Mouse (Mus musculus) CH12.LX (cell line): ENCODE measurements around the gene Polr3gl. TPM values are rescaled to one million over a fixed set of nuclear protein-coding genes. Genes with fewer than 3 reads are reported as not detected.

Experiments used
- DNase-seq: peaks from one replicate; pipeline ENCODE4 v3.0.0-alpha.2; 2013; ENCODE audit errors: extremely low read depth
- H3K27ac ChIP-seq: 2 replicates; pipeline ENCODE4 v1.5.1; 2012; ENCODE audit warnings: low read depth, mild to moderate bottlenecking, control low read depth, moderate library complexity; ENCODE audit not compliant: insufficient read depth
- H3K27me3 ChIP-seq: replicated peaks from 2 replicates; pipeline ENCODE3; 2012; ENCODE audit warnings: inconsistent platforms
- H3K36me3 ChIP-seq, 2 experiments: replicated peaks in 1 of 2; 2 replicates each; pipeline versions ENCODE3 to v1.6.1; 2012; ENCODE audit warnings: inconsistent platforms in 1 of 2, low read length in 1 of 2, mild to moderate bottlenecking in 1 of 2, mixed read lengths in 1 of 2, moderate library complexity in 1 of 2; ENCODE audit not compliant: control insufficient read depth in 1 of 2, insufficient read depth in 1 of 2
- H3K4me1 ChIP-seq, 2 experiments: 2 replicates each; pipeline ENCODE4 v1.6.1; 2012; ENCODE audit warnings: inconsistent platforms in 1 of 2, moderate library complexity in 1 of 2; ENCODE audit not compliant: insufficient read depth in 2 of 2, control insufficient read depth in 1 of 2
- H3K4me2 ChIP-seq: 2 replicates; pipeline ENCODE4 v1.6.1; 2012; ENCODE audit warnings: low read depth, mild to moderate bottlenecking, control low read depth; ENCODE audit not compliant: poor library complexity, insufficient read depth, severe bottlenecking
- H3K4me3 ChIP-seq, 3 experiments: fragments of 150-350 bp in 1 of 3; sonication (generic) in 1 of 3; replicated peaks in 1 of 3; 2 replicates each; pipeline versions ENCODE3 to v1.5.1; 2011 to 2012; ENCODE audit warnings: low read depth in 2 of 3, low read length in 2 of 3, mild to moderate bottlenecking in 2 of 3, moderate library complexity in 2 of 3, control low read depth in 1 of 3, improper control_type of control experiment in 1 of 3, inconsistent platforms in 1 of 3, mixed read lengths in 1 of 3; ENCODE audit not compliant: poor library complexity in 1 of 3
- H3K79me2 ChIP-seq: replicated peaks from 2 replicates; pipeline ENCODE4 v1.6.1; 2012; ENCODE audit warnings: mild to moderate bottlenecking, moderate library complexity; ENCODE audit not compliant: control insufficient read depth, poor library complexity, insufficient read depth, severe bottlenecking; ENCODE audit errors: extremely low read depth
- H3K9ac ChIP-seq: 2 replicates; pipeline ENCODE4 v1.6.1; 2012; ENCODE audit warnings: low read depth, mild to moderate bottlenecking, control low read depth, moderate library complexity; ENCODE audit not compliant: insufficient read depth
- H3K9me3 ChIP-seq: replicated peaks from 2 replicates; pipeline ENCODE3; 2012; ENCODE audit warnings: low read length, inconsistent platforms, mixed read lengths
- BHLHE40 ChIP-seq: IDR thresholded peaks from 2 replicates; pipeline ENCODE4 v1.6.1; 2011; ENCODE audit warnings: mild to moderate bottlenecking, low read depth, low read length, improper control_type of control experiment
- CHD1 ChIP-seq: IDR thresholded peaks from 2 replicates; pipeline ENCODE4 v1.6.1; 2012; ENCODE audit warnings: low read depth, low read length, improper control_type of control experiment, inconsistent platforms
- CHD2 ChIP-seq: IDR thresholded peaks from 2 replicates; pipeline ENCODE4 v1.6.1; 2011; ENCODE audit warnings: low read length, improper control_type of control experiment
- CTCF ChIP-seq, 2 experiments: IDR thresholded peaks in 1 of 2; conservative IDR thresholded peaks in 1 of 2; 2 replicates each; pipeline ENCODE4 v1.5.1; 2011 to 2012; ENCODE audit warnings: low read depth in 2 of 2, low read length in 2 of 2, improper control_type of control experiment in 1 of 2, inconsistent platforms in 1 of 2, mild to moderate bottlenecking in 1 of 2, moderate library complexity in 1 of 2
- E2F4 ChIP-seq: IDR thresholded peaks from 2 replicates; pipeline ENCODE4 v1.6.1; 2011; ENCODE audit warnings: low read depth, low read length, improper control_type of control experiment; ENCODE audit not compliant: insufficient replicate concordance
- ELF1 ChIP-seq: IDR thresholded peaks from 2 replicates; pipeline ENCODE4 v1.6.1; 2014; ENCODE audit warnings: low read depth, mild to moderate bottlenecking, inconsistent platforms, low read length, improper control_type of control experiment
- EP300 ChIP-seq: IDR thresholded peaks from 2 replicates; pipeline ENCODE4 v1.6.1; 2011; ENCODE audit warnings: low read length, improper control_type of control experiment
- ETS1 ChIP-seq: conservative IDR thresholded peaks from 2 replicates; pipeline ENCODE4 v1.6.1; 2012; ENCODE audit warnings: low read depth, mild to moderate bottlenecking, inconsistent platforms, low read length, improper control_type of control experiment, moderate library complexity
- GABPA ChIP-seq: IDR thresholded peaks from 2 replicates; pipeline ENCODE4 v1.6.1; 2012; ENCODE audit warnings: low read depth, low read length, improper control_type of control experiment, inconsistent platforms; ENCODE audit not compliant: insufficient replicate concordance
- HCFC1 ChIP-seq: IDR thresholded peaks from 2 replicates; pipeline ENCODE4 v1.6.1; 2012; ENCODE audit warnings: low read depth, mild to moderate bottlenecking, inconsistent platforms, low read length, improper control_type of control experiment
- IRF4 ChIP-seq: IDR thresholded peaks from 2 replicates; pipeline ENCODE4 v1.6.1; 2014; ENCODE audit warnings: low read depth, mild to moderate bottlenecking, inconsistent platforms, low read length, improper control_type of control experiment
- JUN ChIP-seq: IDR thresholded peaks from 2 replicates; pipeline ENCODE4 v1.6.1; 2011; ENCODE audit warnings: low read depth, mild to moderate bottlenecking, low read length, improper control_type of control experiment, moderate library complexity; ENCODE audit not compliant: insufficient read depth
- JUND ChIP-seq: conservative IDR thresholded peaks from 2 replicates; pipeline ENCODE4 v1.6.1; 2011; ENCODE audit warnings: low read depth, low read length, improper control_type of control experiment
- KAT2A ChIP-seq: IDR thresholded peaks from 2 replicates; pipeline ENCODE4 v1.6.1; 2012; ENCODE audit warnings: low read length, improper control_type of control experiment, inconsistent platforms; ENCODE audit not compliant: insufficient replicate concordance
- MAFK ChIP-seq: IDR thresholded peaks from 2 replicates; pipeline ENCODE4 v1.6.1; 2011; ENCODE audit warnings: low read length, improper control_type of control experiment; ENCODE audit not compliant: insufficient replicate concordance
- MAX ChIP-seq: IDR thresholded peaks from 2 replicates; pipeline ENCODE4 v1.6.1; 2011; ENCODE audit warnings: low read length, improper control_type of control experiment
- MAZ ChIP-seq: IDR thresholded peaks from 2 replicates; pipeline ENCODE4 v1.6.1; 2012; ENCODE audit warnings: low read depth, mild to moderate bottlenecking, inconsistent platforms, low read length, improper control_type of control experiment, moderate library complexity
- MEF2A ChIP-seq: IDR thresholded peaks from 2 replicates; pipeline ENCODE4 v1.6.1; 2014; ENCODE audit warnings: low read depth, mild to moderate bottlenecking, inconsistent platforms, low read length, improper control_type of control experiment, borderline replicate concordance
- MXI1 ChIP-seq: IDR thresholded peaks from 2 replicates; pipeline ENCODE4 v1.6.1; 2011; ENCODE audit warnings: mild to moderate bottlenecking, low read depth, low read length, improper control_type of control experiment
- MYC ChIP-seq: IDR thresholded peaks from 2 replicates; pipeline ENCODE4 v1.6.1; 2011; ENCODE audit warnings: low read depth, mild to moderate bottlenecking, improper control_type of control experiment, low read length
- NELFE ChIP-seq: IDR thresholded peaks from 2 replicates; pipeline ENCODE4 v1.6.1; 2011; ENCODE audit warnings: low read depth, low read length, improper control_type of control experiment
- NRF1 ChIP-seq: IDR thresholded peaks from 2 replicates; pipeline ENCODE4 v1.6.1; 2014; ENCODE audit warnings: low read depth, mild to moderate bottlenecking, inconsistent platforms, low read length, improper control_type of control experiment, moderate library complexity
- PAX5 ChIP-seq: IDR thresholded peaks from 2 replicates; pipeline ENCODE4 v1.6.1; 2012; ENCODE audit warnings: low read length, inconsistent platforms, mixed read lengths
- POLR2A ChIP-seq: IDR thresholded peaks from 2 replicates; pipeline ENCODE4 v1.6.1; 2011; ENCODE audit warnings: low read depth, mild to moderate bottlenecking, improper control_type of control experiment, low read length
- POLR2AphosphoS2 ChIP-seq: IDR thresholded peaks from 2 replicates; pipeline ENCODE4 v1.6.1; 2011; ENCODE audit warnings: low read depth, low read length, improper control_type of control experiment
- RAD21 ChIP-seq: IDR thresholded peaks from 2 replicates; pipeline ENCODE4 v1.6.1; 2011; ENCODE audit warnings: low read depth, mild to moderate bottlenecking, low read length, improper control_type of control experiment, moderate library complexity
- RCOR1 ChIP-seq: conservative IDR thresholded peaks from 2 replicates; pipeline ENCODE4 v1.6.1; 2012; ENCODE audit warnings: low read depth, mild to moderate bottlenecking, inconsistent platforms, low read length, improper control_type of control experiment
- SIN3A ChIP-seq: IDR thresholded peaks from 2 replicates; pipeline ENCODE4 v1.6.1; 2012; ENCODE audit warnings: low read length, improper control_type of control experiment, inconsistent platforms
- SMC3 ChIP-seq: IDR thresholded peaks from 2 replicates; pipeline ENCODE4 v1.6.1; 2011; ENCODE audit warnings: low read depth, low read length, improper control_type of control experiment
- TBP ChIP-seq: conservative IDR thresholded peaks from 2 replicates; pipeline ENCODE4 v1.6.1; 2011; ENCODE audit warnings: low read depth, low read length, improper control_type of control experiment
- TCF12 ChIP-seq: IDR thresholded peaks from 2 replicates; pipeline ENCODE4 v1.6.1; 2014; ENCODE audit warnings: low read depth, mild to moderate bottlenecking, inconsistent platforms, low read length, improper control_type of control experiment
- UBTF ChIP-seq: IDR thresholded peaks from 2 replicates; pipeline ENCODE4 v1.6.1; 2012; ENCODE audit warnings: low read depth, mild to moderate bottlenecking, inconsistent platforms, low read length, improper control_type of control experiment, moderate library complexity
- USF2 ChIP-seq: conservative IDR thresholded peaks from 2 replicates; pipeline ENCODE4 v1.6.1; 2011; ENCODE audit warnings: low read depth, low read length, improper control_type of control experiment
- ZC3H11A ChIP-seq: IDR thresholded peaks from 2 replicates; pipeline ENCODE4 v1.6.1; 2012; ENCODE audit warnings: low read depth, mild to moderate bottlenecking, inconsistent platforms, low read length, improper control_type of control experiment
- ZKSCAN1 ChIP-seq: IDR thresholded peaks from 2 replicates; pipeline ENCODE4 v1.6.1; 2012; ENCODE audit warnings: low read depth, inconsistent platforms, low read length, improper control_type of control experiment, borderline replicate concordance
- ZMIZ1 ChIP-seq: IDR thresholded peaks from 2 replicates; pipeline ENCODE4 v1.6.1; 2012; ENCODE audit warnings: low read depth, mild to moderate bottlenecking, inconsistent platforms, low read length, improper control_type of control experiment
- ZNF384 ChIP-seq: IDR thresholded peaks from 2 replicates; pipeline ENCODE4 v1.6.1; 2012; ENCODE audit warnings: low read depth, low read length, improper control_type of control experiment, inconsistent platforms
- dilution Hi-C: fragments of 300-500 bp; cut with MboI; formaldehyde crosslinking; loops from 2 replicates; pipeline ENCODE4 v1.14.3; 2020; ENCODE audit warnings: low sequenced_read_pairs; ENCODE audit not compliant: extremely low pct_unique_long_range_greater_than_20kb, extremely low pct_ligation_motif_present
- in situ Hi-C: fragments of 300-500 bp; cut with MboI; formaldehyde crosslinking; loops from 3 replicates; pipeline ENCODE4 v1.14.3; 2019; ENCODE audit warnings: low sequenced_read_pairs, low pct_ligation_motif_present, low pct_unique_long_range_greater_than_20kb, mixed read lengths
- polyA plus RNA-seq: library from polyadenylated mRNA; unstranded; fragments of >175 nt; gene quantifications from 2 replicates; pipeline ENCODE4 v1.2.1, GENCODE M21; 2012; ENCODE audit warnings: low read depth; ENCODE audit not compliant: insufficient read length
- total RNA-seq, 2 experiments: library from RNA; depleted of rRNA; stranded (reverse); fragments of 300-350 nt in 1 of 2; fragments of >200 nt in 1 of 2; gene quantifications; 2 replicates each; pipeline ENCODE4 v1.2.3; 2012 to 2014

Polr3gl gene
- total and polyA plus RNA-seq, 3 experiments, result 13.7 to 18.8 (median 15.7) TPM

- H3K79me2 ChIP-seq, result no peaks in the 10 kb centered on the region
- peak overlapping the region; percentile 67 for H3K27ac ChIP-seq
- H3K4me2 ChIP-seq, result peak overlapping the region; percentile 5; the same call in 1 of the 2 replicates
- peak; percentile 71 for DNase-seq
- dilution Hi-C loops, result no loop called here
- no peaks in the 10 kb centered on the region for H3K36me3 ChIP-seq
- TF ChIP-seq EP300, result no peak
- no peak for TF ChIP-seq CHD1
- TF ChIP-seq NRF1, result no peak
- no peak for TF ChIP-seq MAX
- TF ChIP-seq PAX5, result no peak
- TF ChIP-seq ETS1, result no peak
- TF ChIP-seq HCFC1, result no peak
- no peak for TF ChIP-seq ZNF384
- TF ChIP-seq MYC, result no peak
- no peak for TF ChIP-seq BHLHE40
- TF ChIP-seq SMC3, result peak; percentile 97
- TF ChIP-seq MEF2A, result no peak
- no peak for TF ChIP-seq NELFE
- TF ChIP-seq CHD2, result no peak
- peak; percentile 74 for TF ChIP-seq ZC3H11A
- no peak; the same call in 1 of the 2 replicates for TF ChIP-seq TBP
- peak; percentile 94 for TF ChIP-seq RAD21
- no peak for TF ChIP-seq E2F4
- TF ChIP-seq GABPA, result no peak
- TF ChIP-seq TCF12, result no peak
- TF ChIP-seq JUN, result no peak
- no peak for TF ChIP-seq MAZ
- TF ChIP-seq KAT2A, result no peak
- no peak for TF ChIP-seq ZMIZ1
- peak; percentile 64 to 98 for TF ChIP-seq CTCF (conservative IDR thresholded peaks at IDR 0.05 in 1 of 2, IDR thresholded peaks at IDR 0.05 in 1 of 2; ENCODE audit: low read depth in 2 of 2, low read length in 2 of 2)
- no peak for TF ChIP-seq MAFK
- TF ChIP-seq IRF4, result 0 out of 2 replicates have a peak, but pooled peaks have one; percentile 31
- TF ChIP-seq RCOR1, result no peak
- TF ChIP-seq UBTF, result no peak
- TF ChIP-seq USF2, result no peak
- no peak for TF ChIP-seq POLR2A
- TF ChIP-seq JUND, result no peak
- no peak for TF ChIP-seq ZKSCAN1
- no peak for TF ChIP-seq SIN3A
- no peak for TF ChIP-seq ELF1
- no peak for TF ChIP-seq POLR2AphosphoS2
- no peak for TF ChIP-seq MXI1
- TF ChIP-seq, all 38 proteins: peak for 5
- Histone ChIP-seq H3K4me1 (peaks cover 15 to 46% of the 10 kb centered on the region in 2 experiments), H3K27me3 (peaks cover 3% of the 10 kb centered on the region), H3K9ac (no peak overlapping the region), H3K4me3 (no peak overlapping the region), H3K9me3 (no peaks in the 10 kb centered on the region)
- in situ Hi-C loops, result loop anchor here (25.0 kb wide), 1 partner anchor 260 kb away; the partner anchor contains the start of gene Fcgr1
Measured at GRCm38 (mm10) chr3:96547389-96547960, 46.5 kb downstream of the Polr3gl start.
